Mouse (Mus musculus) gastrocnemius, postnatal 25 days (tissue): ENCODE results near the gene Relt. TPM values are rescaled to one million over a fixed set of nuclear protein-coding genes. Genes with fewer than 3 reads are reported as not detected.

Experiments used
- microRNA-seq, 2 experiments: library from miRNA; unstranded; fragments of <30 nt; microRNA quantifications; one replicate each; pipeline ENCODE4 v1.2.0; 2021; ENCODE audit warnings: borderline replicate concordance in 2 of 2
- total RNA-seq, 2 experiments: library from RNA; stranded (reverse); gene quantifications; 1 replicate in 1 of 2; 2 replicates in 1 of 2; pipeline ENCODE4 v1.2.3; 2021

Relt gene
- total RNA-seq, 2 experiments from 2014 or later = 11.3 to 13.4 TPM

Small RNAs within 50 kb of the gene (microRNA-seq; reads per million reads assigned to microRNA genes)
- gene Mir3102 = 106 to 122 reads per million in 2 experiments

Other genes starting within 250 kb of the Relt start
- gene Plekhb1, start 201.0 kb downstream of the Relt start, total RNA-seq = 10 to 100 TPM; 27.4 to 32.8 TPM
- 10 to 100 TPM; 33.5 to 35.7 TPM for gene Fam168a, start 156.8 kb downstream of the Relt start, total RNA-seq
- gene Arhgef17, start 68.7 kb upstream of the Relt start, total RNA-seq = 10 to 100 TPM; 16.4 to 20.8 TPM
- 1 to 10 TPM; 1.4 to 1.9 TPM for gene P2ry6, start 111.2 kb upstream of the Relt start, total RNA-seq
- 10 to 100 TPM; 34.3 to 43.7 TPM for gene P2ry2, start 149.4 kb upstream of the Relt start, total RNA-seq
- 1 to 10 TPM; 6.7 to 7.4 TPM for gene Fchsd2, start 229.4 kb upstream of the Relt start, total RNA-seq